Mouse (Mus musculus): Measurements from ENCODE around the gene Rhox4f. TPM values are rescaled to one million over a fixed set of nuclear protein-coding genes. Genes with fewer than 3 reads are reported as not detected.
"Not testable (repeated sequence)": the region's sequence is repeated elsewhere in the genome, so short reads cannot be mapped to it uniquely, and the experiment has no call there.

The Rhox4f gene
- not detected for total RNA-seq (2021)
- long read RNA-seq, experiment 1, result 0 reads
- long read RNA-seq, experiment 2, result 0 reads

DNA sequence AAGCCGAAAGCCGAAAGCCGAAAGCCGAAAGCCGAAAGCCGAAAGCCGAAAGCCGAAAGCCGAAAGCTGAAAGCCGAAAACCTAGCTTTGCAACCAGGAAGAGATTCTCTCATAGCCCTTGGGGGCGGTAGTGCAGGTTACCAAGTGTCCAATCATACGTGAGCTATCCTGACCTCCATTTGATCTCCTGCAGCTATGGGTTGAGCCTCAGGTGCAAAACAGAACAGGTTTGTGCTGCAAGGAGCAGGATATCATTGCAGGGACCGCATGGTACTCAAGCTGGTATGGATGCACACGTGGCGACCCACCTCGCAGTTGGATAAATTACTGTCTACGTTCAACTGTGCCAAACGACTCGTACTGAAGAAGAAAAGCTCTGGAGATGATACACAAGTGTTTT, at the start of gene Rhox4f:
Gene Rhox4f, minus strand, starts transcription at position 101 of the 400 bp plus-strand sequence.
- DNase-seq; intact Hi-C loops (cut with DNase I): not testable (repeated sequence)

DNA sequence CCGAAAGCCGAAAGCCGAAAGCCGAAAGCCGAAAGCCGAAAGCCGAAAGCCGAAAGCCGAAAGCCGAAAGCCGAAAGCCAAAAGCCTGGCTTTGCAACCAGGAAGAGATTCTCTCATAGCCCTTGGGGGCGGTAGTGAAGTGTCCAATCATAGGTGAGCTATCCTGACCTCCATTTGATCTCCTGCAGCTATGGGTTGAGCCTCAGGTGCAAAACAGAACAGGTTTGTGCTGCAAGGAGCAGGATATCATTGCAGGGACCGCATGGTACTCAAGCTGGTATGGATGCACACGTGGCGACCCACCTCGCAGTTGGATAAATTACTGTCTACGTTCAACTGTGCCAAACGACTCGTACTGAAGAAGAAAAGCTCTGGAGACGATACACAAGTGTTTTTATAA, 43.7 kb upstream of the Rhox4f start, which contains the start of gene Rhox4g:
Gene Rhox4g, minus strand, starts transcription at position 101 of the 400 bp plus-strand sequence.
- intact Hi-C loops (cut with DNase I); DNase-seq: not testable (repeated sequence)

DNA sequence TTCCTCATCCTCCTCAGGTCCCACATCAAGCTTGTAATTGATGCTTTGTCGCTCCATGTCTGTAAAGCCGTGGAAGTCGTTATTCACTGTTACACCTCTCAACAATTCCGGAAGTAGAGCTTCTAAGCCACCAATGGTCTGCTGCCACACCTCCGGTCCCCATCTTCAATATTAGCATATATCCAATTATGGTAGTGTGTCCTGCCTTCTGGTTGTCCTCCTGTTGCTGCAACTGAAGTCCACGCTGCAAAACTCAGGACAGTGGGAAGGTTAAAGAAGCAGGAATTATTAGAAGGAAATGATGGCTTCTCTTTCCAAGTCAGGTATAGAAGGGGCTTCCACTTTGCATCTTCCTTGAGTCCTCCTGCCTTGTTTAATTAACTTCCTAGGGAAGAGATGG, 35.9 kb upstream of the Rhox4f start, which contains the start of gene Rhox2g:
Gene Rhox2g, minus strand, starts transcription at position 101 of the 400 bp plus-strand sequence.
- intact Hi-C loops (cut with DNase I); DNase-seq: not testable (repeated sequence)

DNA sequence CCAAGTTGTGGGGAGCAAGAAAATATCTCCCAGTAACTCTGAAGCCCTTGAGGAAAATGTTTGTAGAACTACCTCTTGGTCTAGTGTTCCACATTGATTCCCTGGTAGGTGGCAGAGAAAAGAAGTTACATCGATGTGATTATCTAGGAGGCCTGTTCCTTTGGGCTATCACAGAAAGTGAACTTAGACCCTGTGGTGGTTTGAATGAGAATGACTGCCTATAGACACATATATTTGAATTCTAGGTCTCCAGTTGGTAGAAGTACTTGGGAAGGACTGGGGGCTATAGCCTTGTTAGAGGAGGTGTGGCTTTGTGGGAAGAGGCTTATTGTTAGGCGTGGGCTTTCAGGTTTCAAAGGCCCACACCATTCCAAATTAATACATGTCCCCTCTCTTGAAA, 21.0 kb upstream of the Rhox4f start, which contains the start of gene Rhox3g:
Gene Rhox3g, minus strand, starts transcription at position 101 of the 400 bp plus-strand sequence.
- DNase-seq; intact Hi-C loops (cut with DNase I): not testable (repeated sequence)

DNA sequence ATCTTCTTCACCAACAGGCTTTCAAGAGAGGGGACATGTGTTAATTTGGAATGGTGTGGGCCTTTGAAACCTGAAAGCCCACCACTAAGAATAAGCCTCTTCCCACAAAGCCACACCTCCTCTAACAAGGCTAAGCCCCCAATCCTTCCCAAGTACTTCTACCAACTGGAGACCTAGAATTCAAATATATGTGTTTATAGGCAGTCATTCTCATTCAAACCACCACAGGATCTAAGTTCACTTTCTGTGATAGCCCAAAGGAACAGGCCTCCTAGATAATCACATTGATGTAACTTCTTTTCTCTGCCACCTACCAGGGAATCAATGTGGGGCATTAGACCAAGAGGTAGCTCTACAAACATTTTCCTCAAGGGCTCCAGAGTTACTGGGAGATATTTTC, 26.8 kb downstream of the Rhox4f start, which contains the start of gene Rhox3f:
Gene Rhox3f, plus strand, starts transcription at position 301 of the 400 bp plus-strand sequence.
- intact Hi-C loops (cut with DNase I); DNase-seq: not testable (repeated sequence)

DNA sequence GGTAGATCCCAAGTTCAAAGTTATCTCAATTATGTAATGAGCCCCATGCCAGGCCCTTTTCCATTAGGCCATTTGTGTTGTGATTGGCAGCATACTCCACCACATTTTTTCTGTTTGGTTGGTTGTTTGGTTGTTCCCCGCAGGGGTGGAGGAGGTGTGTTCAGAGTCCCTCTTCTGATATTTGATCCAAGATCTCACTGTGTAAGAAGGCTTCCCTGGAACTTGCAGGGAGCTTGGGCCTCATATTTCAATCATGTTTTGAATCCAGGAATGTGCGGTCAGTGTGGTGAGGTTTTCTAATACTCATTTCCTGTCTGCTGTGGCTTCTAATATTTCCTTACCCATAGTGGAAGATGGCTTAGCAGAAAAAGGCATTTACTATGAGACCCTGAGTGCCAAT, 34.9 kb downstream of the Rhox4f start:
- intact Hi-C loops (cut with DNase I); DNase-seq: not testable (repeated sequence)

DNA sequence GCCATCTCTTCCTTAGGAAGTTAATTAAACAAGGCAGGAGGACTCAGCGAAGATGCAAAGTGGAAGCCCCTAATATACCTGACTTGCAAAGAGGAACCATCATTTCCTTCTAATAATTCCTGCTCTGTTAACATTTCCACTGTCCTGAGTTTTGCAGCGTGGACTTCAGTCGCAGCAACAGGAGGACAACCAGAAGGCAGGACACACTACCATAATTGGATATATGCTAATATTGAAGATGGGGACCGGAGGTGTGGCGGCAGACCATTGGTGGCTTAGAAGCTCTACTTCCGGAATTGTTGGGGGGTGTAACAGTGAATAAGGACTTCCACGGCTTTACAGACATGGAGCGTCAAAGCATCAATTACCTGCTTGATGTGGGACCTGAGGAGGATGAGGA, 36.4 kb downstream of the Rhox4f start, which contains the start of gene Rhox2f:
Gene Rhox2f, plus strand, starts transcription at position 301 of the 400 bp plus-strand sequence.
- intact Hi-C loops (cut with DNase I); DNase-seq: not testable (repeated sequence)

DNA sequence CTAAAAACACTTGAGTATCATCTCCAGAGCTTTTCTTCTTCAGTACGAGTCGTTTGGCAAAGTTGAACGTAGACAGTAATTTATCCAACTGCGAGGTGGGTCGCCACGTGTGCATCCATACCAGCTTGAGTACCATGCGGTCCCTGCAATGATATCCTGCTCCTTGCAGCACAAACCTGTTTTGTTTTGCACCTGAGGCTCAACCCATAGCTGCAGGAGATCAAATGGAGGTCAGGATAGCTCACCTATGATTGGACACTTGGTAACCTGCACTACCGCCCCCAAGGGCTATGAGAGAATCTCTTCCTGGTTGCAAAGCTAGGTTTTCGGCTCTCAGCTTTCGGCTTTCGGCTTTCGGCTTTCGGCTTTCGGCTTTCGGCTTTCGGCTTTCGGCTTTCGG, 50.4 kb downstream of the Rhox4f start, which contains the start of gene Rhox4e:
Gene Rhox4e, plus strand, starts transcription at position 301 of the 400 bp plus-strand sequence.
- DNase-seq; intact Hi-C loops (cut with DNase I): not testable (repeated sequence)

Other genes starting within 250 kb of the Rhox4f start
- not detected for gene Rhox3a2, start 227.7 kb downstream of the Rhox4f start, total RNA-seq (2021)
- not detected for gene Rhox4a2, start 216.9 kb downstream of the Rhox4f start, total RNA-seq (2021)
- gene Rhox2b, start 195.6 kb downstream of the Rhox4f start, total RNA-seq (2021), result not detected
- gene Rhox4b, start 175.2 kb downstream of the Rhox4f start, total RNA-seq (2021), result not detected
- not detected for gene Rhox2c, start 154.0 kb downstream of the Rhox4f start, total RNA-seq (2021)
- gene Rhox3c, start 149.1 kb downstream of the Rhox4f start, total RNA-seq (2021), result not detected
- not detected for gene Rhox4c, start 127.4 kb downstream of the Rhox4f start, total RNA-seq (2021)
- not detected for gene Rhox2d, start 114.3 kb downstream of the Rhox4f start, total RNA-seq (2021)
- gene Rhox4d, start 93.3 kb downstream of the Rhox4f start, total RNA-seq (2021), result not detected
- gene Rhox2e, start 77.3 kb downstream of the Rhox4f start, total RNA-seq (2021), result not detected
- under 1 TPM in 1 of 2 experiments, not detected in 1; 0.76 TPM for gene Rhox3e, start 65.7 kb downstream of the Rhox4f start, total RNA-seq (2021)
- gene Rhox4e, start 50.3 kb downstream of the Rhox4f start, total RNA-seq (2021), result not detected
- gene Rhox2f, start 36.3 kb downstream of the Rhox4f start, total RNA-seq (2021), result not detected
- gene Rhox3f, start 26.7 kb downstream of the Rhox4f start, total RNA-seq (2021), result not detected
- gene Rhox3g, start 20.9 kb upstream of the Rhox4f start, total RNA-seq (2021), result not detected
- not detected for gene Rhox2g, start 35.8 kb upstream of the Rhox4f start, total RNA-seq (2021)
- gene Rhox4g, start 43.6 kb upstream of the Rhox4f start, total RNA-seq (2021), result not detected
- not detected for gene Rhox3h, start 61.1 kb upstream of the Rhox4f start, total RNA-seq (2021)
- gene Rhox2h, start 65.6 kb upstream of the Rhox4f start, total RNA-seq (2021), result not detected
- not detected for gene Rhox5, start 197.1 kb upstream of the Rhox4f start, total RNA-seq (2021)
- gene Rhox6, start 219.2 kb upstream of the Rhox4f start, total RNA-seq (2021), result not detected
- gene Rhox7a, start 224.0 kb upstream of the Rhox4f start, total RNA-seq (2021), result not detected